Mouse (Mus musculus): ENCODE data around the gene Fgf23.

Fgf23 gene

DNA sequence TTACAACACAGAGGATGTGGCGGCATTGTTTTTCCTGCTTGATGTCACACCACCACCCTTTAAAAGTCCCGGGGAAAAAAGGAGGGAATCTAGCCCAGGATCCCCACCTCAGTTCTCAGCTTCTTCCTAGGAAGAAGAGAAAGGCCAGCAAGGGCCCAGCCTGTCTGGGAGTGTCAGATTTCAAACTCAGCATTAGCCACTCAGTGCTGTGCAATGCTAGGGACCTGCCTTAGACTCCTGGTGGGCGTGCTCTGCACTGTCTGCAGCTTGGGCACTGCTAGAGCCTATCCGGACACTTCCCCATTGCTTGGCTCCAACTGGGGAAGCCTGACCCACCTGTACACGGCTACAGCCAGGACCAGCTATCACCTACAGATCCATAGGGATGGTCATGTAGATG, at the start of gene Fgf23:
TSS of gene Fgf23 (plus strand) at position 86 of the 400 bp plus-strand sequence.
- DNase-seq (ENCODE audit: low spot score), result no peak

DNA sequence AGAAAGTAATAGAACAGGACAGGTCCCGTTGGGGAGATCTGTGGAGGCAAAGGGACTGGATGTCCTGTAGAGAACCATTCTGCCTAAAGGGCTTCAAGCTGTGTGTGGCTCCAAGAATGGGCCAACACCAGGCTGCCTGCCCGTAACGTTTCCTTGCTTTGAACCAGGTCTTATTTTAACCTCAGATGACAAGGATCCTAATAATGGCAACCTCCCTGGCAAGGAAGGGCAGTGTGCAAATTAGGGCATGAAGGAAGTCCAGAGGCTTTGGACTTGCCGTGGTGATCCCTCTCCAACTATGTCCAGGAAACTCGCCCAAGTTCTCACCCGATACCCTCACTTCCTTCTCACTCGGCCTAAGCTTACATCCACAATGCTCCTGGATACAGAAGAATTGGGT, 47.9 kb upstream of the Fgf23 start:
- no peak for DNase-seq (ENCODE audit: low spot score)

DNA sequence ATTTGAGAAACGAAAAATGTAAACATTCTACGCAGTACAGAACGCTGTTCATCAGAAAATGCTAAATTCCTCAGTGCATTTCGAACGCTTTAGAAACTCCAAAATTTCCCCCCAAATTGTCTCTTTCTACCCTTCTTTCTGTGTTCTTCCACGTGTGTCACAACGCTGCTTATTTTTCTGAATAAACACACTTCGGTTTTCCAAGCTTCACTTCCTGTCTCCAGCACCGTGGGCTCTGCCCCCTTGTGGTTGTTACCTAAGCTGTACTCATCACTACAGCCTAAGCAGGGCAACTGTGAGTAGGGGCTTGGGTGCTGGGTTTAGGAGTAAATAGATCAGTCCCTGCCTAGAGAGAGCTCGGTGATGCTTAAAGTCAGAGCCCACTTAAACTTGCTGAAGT, 37.9 kb upstream of the Fgf23 start:
- DNase-seq (ENCODE audit: low spot score), result peak; percentile 12

DNA sequence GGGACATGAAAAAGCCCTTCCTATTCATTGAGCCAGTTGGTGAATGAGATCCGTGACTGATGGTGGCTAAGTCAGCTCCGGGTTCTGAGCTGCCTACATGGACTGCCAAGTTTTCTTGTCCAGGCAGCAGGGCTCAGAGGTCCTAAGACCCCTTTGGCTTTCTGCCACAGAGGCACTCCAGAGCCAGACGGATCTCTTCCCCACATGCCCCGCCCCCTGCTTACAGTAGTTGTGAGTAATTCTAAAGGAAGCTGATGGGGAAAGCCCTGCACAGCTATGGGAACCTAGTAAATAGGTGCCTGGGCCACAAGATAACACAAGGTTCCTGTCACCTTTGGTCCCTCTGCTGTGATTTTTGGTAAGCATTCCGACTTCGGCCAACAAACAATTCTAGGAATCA, 27.8 kb upstream of the Fgf23 start:
- DNase-seq (ENCODE audit: low spot score), result no peak

DNA sequence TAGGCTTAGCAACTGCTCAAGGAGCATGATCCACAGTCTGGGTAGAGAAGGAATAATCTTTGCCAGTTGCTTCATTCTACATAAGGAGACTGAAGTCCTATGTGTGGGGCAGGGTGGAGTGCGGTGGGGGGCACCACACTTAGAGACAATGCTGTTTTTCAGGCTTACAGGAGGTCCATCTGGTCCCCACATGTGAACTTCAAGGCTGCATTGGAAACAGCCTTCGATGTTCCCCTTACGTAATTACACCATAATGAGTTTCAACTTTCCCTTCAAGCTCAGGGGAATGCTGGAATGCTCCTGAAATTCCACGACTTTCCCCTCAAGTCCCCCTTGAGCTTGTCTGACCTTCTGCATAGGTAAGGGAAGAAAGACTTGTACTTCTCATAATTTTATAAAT, 21.9 kb upstream of the Fgf23 start:
- no peak for DNase-seq (ENCODE audit: low spot score)

DNA sequence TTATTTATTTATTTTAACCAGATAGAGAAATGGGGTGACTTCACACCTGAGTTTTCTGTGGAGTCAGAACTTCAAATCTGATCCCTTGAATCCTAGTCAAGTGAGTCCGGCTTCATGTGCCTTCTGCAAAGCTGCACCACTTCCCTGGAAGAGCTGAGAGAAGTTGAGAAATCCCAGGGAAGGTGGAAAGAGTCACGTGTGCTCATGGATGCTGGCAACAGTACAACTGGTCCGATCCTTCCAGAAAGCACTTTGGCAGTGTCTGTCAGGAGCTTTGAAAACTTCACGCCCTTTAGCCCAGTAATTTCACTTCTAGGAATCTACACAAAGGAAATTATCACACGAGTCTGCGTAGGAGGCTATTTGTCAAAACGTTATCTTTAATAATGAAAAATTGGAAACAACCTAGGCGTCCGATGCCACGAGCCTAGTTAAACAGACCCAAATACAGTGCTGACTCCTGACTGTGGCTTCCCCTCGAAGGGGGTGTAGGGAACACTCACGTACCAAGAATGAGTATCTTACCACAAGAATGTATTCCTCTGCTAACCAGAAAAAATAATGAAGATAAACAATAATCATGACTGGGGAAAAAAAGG, 15.6 kb upstream of the Fgf23 start:
- DNase-seq (ENCODE audit: low spot score), result peak; percentile 10

DNA sequence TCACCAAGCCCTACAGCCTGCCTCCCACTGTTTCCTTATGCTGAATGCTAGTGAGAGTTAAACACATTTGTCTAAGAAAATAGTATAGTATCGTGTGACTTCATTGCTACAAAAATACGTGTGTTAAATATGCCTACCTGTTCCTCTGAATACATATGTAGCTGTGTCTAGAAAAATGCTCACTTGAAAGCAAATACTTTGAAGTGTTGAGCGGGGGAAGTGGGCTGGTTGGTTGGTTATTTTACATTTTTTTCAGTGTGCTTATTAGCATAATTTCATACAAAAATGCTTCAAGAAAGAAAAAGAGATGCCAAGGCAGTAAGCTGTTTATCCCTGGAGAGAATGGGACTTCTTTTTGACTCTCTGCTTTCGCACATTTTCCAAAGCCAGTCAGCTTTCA, 12.7 kb upstream of the Fgf23 start:
- DNase-seq (ENCODE audit: low spot score), result no peak

DNA sequence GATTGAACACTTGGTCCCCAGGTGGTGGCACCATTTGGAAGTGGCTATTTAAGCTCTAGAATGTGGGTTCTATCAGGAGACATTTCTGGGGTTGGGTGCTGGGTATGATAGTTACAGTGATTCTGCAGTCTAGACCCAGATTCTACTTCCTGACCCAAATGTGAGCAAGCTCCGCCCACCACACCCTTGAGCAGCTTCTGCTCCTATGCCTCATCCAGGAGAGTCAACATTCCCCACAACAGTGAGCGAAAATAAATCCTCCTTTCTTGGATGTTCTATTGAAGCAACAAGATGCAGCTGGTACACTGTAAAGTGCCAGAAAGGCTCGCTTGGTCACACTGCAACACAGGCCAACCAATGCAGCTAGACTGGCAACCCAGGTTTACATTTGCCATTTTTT, 8.8 kb upstream of the Fgf23 start:
- no peak for DNase-seq (ENCODE audit: low spot score)

DNA sequence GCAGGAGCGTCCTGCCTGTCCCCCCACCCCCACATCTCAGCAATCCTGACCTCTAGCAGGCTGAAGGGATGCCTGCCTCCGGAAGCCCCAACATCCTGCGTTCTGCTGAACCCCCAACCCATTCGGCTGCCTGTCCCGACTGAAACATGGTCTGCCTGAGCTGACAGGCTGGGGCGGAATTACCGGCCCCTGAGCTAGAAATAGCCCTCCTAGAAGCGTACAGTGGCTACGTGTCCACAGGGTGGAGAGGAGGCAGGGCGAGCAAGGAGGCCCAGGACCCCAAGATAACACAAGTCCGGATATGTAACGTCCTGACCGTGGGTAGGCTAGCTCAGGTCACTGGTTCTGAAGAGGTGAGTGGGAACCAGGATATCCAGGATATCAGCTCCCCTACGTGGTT, 7.9 kb upstream of the Fgf23 start:
- DNase-seq (ENCODE audit: low spot score), result no peak

DNA sequence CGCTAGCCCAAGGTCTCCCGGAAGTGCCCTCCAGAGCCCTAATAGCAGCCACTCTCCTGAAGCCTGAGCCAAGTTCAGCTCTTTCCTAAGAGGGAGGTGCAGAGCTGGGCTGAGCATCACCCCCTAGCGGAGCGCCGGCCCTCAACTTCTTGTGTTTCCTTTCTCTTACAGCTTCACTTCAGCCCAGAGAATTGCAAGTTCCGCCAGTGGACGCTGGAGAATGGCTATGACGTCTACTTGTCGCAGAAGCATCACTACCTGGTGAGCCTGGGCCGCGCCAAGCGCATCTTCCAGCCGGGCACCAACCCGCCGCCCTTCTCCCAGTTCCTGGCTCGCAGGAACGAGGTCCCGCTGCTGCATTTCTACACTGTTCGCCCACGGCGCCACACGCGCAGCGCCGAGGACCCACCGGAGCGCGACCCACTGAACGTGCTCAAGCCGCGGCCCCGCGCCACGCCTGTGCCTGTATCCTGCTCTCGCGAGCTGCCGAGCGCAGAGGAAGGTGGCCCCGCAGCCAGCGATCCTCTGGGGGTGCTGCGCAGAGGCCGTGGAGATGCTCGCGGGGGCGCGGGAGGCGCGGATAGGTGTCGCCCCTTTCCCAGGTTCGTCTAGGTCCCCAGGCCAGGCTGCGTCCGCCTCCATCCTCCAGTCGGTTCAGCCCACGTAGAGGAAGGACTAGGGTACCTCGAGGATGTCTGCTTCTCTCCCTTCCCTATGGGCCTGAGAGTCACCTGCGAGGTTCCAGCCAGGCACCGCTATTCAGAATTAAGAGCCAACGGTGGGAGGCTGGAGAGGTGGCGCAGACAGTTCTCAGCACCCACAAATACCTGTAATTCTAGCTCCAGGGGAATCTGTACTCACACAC, 7.4 kb downstream of the Fgf23 start:
- peak; percentile 44 for DNase-seq (ENCODE audit: low spot score)

DNA sequence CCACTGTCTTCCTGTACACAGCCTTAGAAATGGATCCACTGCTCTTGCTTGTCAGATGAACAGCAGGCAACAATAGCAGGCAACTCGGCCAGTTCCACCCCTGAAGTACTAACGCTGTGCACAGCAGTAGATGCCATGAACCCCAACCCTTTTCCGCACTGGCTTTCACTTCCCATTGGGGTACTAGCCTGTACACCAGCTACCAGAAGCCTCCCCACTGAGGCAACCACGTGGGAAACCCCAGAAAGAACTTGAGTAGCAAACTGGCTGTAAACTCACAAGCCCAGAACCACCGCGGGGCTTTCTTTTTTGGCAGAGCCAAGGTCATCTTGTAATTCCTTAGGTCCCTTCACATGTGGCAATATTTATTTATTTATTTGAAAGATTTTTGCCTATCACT, 9.1 kb downstream of the Fgf23 start:
- DNase-seq (ENCODE audit: low spot score), result no peak

DNA sequence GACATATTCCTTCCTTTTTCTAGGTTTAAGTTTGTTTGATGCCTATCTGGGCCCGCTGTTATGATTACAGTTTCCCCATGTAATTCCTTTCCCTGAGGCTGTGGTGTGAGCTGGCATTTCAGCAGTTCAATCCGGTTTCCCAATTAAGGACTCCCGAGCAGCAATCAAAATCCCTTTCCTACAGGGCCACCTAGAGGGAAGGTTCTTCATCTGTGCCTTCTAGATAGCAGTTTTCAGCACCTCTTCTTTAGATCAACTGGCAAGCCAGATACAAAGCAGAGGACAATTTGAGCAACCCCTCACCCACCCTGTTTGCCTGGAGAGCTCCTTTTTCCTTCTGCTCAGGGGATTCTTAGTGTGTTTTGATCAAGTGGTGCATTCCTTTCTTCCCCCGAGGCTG, 14.0 kb downstream of the Fgf23 start:
- peak; percentile 47 for DNase-seq (ENCODE audit: low spot score)

DNA sequence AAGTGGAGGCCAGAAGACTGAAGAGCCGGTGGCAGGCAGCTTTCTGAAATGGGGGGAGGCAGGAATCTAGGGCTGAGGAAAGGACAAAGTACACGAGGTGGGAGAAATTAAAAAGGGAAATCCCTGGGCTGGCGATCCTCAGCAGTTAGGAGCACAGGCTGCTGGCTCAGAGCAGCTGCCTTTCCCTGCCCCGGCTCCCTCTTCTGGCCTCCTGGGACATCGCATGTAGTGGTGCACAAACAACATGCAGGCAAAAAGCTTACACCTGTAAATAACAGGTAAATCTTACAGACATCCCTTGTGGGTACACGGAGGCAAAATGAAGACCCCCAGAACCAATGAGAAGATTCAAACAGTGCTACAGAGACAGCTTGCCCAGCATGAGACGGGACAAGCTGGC, 21.9 kb downstream of the Fgf23 start:
- peak; percentile 12 for DNase-seq (ENCODE audit: low spot score)

DNA sequence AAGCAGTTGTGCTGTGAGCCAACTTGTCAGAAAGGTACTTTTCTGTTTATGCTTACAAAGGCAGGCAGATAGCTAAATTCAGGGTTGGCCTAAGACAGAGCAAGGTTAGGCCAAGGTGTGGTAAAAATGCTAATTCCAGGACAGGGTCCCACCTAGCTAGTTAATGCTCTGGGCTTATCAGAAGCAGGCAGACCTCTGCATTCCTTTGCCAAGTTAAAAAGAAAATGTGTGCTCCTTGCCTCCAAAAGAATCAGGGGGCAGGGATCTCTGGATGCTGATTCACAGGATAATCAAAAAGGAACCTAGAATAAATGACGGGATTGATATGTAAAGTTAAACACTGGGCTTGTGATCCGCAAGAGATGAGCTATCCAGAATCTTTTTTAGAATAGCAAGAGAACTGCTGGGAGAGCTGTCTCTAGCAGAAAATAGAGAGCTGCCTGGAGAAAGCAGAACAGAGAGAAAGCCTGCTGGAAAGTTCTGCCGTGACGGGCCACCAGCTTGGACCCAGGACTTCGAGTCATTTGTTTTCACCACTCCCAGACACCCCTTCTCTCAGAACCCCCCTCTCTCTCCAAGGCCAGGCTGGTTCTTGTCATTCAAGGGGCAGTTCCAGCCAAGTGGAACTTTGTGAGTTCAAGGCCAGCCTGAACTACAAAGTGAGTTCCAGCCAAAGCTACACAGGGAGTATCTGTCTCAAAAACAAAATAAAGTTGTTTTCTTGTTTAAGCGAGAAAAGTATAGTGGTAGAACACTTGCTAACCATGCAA, 31.0 kb downstream of the Fgf23 start:
- DNase-seq (ENCODE audit: low spot score), result no peak

DNA sequence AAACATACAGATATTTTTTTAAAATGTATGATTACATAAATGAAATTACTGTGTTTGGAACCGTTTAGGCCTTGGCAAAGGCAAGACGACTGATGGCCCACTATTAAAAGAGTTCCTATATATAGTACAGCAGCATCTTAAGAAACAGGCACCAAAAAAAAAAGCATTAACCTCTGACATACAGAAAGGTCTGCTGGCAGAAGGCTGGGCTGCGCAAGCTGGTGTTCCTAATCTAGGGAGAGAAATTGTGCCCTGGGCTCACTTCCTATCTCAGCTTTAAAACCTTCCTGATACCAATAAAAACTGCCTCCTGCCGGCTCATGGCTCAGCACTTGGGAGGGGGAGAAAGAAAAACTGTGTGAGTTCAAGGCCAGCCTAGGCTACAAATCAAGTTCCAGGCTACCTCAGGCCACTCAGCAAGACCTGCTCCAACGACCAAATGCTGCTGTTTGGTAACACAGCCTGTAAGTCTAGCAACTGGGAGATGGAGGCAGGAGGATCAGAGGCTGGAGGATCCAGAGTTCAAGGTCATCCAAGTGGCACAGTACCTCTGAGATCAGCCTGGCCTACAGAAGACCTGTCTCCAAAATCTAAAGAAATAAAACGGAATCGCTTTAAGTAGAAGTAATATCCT, 31.8 kb downstream of the Fgf23 start:
- DNase-seq (ENCODE audit: low spot score), result no peak

DNA sequence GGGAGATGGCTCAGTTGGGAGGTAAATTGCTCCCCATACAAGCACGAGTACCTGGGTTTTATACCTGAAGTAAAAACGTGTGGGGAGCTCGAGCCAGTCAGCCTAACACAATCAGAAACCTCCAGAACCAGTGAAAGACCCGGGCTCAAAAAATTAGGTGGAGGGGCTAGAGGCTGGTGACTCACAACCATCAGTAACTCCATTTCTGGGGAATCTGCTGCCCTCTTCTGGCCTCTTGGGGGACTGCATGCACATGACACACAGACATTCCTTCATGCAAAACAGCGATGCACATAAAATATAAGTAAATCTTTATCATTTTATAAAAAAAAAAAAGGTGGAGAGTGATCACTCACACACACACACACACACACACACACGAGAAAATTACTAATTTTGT, 32.4 kb downstream of the Fgf23 start:
- DNase-seq (ENCODE audit: low spot score), result peak; percentile 22

DNA sequence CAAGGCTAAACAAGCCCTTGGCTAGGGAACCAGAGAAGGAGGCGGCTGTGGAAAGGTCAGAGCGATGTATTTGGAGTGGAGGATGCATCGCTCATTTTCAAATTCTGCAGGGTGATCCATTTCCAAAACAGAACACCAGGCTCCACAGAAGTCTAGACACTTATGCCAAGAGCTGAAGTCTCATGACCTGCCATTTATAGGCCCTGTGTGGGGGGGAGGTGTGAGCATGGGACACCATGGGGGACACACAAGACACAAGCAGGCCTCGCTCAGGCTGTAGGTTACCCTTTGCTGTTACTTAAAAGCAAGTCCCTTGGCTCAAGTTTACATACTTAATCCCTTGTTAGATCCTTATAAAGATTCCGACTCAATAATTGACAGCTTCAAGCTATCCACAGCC, 33.5 kb downstream of the Fgf23 start:
- no peak for DNase-seq (ENCODE audit: low spot score)

DNA sequence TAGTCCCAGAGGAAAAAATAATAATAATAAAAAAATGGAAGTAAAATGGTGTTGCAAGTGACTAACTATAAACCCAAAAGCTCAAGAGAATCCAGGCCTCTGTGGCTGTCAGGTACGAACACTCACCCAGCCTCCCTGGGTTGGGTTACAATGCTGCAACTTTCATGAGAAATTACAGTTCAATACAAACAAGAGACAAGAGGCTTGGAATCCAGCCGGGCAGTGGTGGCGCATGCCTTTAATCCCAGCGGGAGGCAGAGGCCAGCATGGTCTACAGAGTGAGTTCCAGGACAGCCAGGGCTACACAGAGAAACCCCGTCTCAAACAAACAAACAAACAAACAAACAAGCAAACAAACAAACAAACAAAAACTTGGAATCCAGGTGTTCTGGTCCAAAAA, 34.0 kb downstream of the Fgf23 start:
- DNase-seq (ENCODE audit: low spot score), result no peak

DNA sequence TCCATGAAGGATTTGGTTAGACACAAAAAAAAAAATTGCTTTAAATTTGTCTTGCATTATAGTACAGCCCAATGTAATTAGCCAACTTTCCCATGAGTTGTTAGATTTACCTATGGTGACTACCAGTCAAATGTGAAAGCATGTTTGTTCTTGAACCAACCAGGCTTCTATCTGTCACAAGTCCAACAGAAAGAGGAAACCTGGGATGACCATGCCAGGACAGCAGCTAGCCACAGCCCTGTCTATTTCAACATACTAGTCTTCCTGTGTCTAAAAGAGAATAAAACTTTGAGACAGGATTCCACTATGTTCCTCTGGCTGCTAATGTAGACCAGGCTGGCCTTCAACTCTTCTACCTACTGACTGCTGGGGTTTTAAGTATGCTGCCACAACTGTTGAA, 34.7 kb downstream of the Fgf23 start:
- no peak for DNase-seq (ENCODE audit: low spot score)

DNA sequence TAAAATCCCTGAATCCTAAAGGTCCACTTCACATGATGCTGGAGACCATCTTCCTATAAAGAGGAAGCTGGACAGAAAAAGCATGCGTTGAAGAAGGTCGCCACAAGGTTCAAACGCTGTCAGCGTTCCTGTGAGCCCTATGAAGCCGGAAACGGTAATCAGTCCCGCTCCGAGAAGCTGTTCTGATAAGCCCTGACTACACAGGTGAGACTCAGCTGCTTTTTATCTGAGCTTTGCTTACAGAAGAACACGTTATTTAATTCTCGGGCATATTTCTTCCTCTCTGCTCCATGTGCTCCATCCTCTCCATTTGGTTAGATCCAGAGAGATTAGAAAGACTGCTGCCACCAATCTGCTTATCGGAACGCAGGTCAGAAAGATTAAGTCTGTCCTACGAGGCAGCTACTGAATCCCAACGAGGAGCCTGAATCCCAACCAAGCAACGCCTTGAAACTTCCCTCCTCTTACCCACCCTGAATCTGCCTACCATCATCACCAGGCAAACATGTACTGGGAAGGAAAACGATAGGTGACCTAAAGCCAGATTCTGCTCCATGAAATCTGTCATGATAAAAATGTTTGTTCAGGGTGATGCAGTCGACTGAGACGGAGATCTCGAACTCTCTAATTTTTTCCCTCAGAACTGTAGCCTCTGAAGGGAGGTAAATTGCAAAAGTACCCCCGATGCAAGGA, 35.8 kb downstream of the Fgf23 start:
- no peak for DNase-seq (ENCODE audit: low spot score)

DNA sequence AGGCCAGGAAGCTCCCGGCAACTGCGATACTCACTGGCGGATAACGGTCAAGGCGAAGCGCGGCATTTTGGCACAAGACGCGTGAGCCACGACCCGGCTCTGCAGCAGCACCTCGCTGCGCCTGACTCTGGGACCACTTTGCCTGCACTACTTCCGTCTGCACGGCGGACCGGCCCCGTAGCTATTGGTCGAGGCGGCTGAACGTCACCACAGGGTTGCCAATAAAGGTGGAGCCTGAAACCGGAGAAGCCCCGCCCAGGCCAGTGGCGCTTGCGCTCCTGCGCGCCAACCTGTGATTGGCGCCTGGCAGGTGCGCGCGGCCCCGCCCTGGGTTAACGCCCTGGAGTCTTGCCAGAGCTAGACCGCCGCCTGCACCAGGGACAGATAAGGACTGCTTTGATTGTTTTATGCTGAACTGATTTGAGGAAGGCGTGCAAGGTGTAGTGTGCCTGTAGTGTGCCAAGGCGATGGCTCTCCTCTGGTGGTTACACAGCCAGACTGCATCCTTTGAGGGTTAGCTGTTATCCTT, 36.8 kb downstream of the Fgf23 start, which contains the start of gene Tigar:
TSS of gene Tigar (minus strand) at position 156 of the 529 bp plus-strand sequence.
- peak; percentile 93 for DNase-seq (ENCODE audit: low spot score)

Data from urinary bladder, postnatal 14 days (tissue).